Mouse (Mus musculus) left cerebral cortex, adult 18-20 months (tissue): Measurements from ENCODE around the gene B3gat3. TPM values are rescaled to one million over a fixed set of nuclear protein-coding genes. Genes with fewer than 3 reads are reported as not detected.
"Not testable (repeated sequence)": the region's sequence is repeated elsewhere in the genome, so short reads cannot be mapped to it uniquely, and the experiment has no call there.

ENCODE experiments used
- DNase-seq, 2 experiments: peaks; one replicate each; pipeline ENCODE4 v3.0.0; 2021 to 2022; ENCODE audit warnings: low spot score in 2 of 2, mixed read lengths in 1 of 2
- total RNA-seq, 2 experiments: library from RNA; stranded (reverse); gene quantifications; 2 replicates each; pipeline ENCODE4 v1.2.3; 2021

Gene B3gat3
- total RNA-seq, 2 experiments from 2014 or later: 188 to 189 TPM

DNA sequence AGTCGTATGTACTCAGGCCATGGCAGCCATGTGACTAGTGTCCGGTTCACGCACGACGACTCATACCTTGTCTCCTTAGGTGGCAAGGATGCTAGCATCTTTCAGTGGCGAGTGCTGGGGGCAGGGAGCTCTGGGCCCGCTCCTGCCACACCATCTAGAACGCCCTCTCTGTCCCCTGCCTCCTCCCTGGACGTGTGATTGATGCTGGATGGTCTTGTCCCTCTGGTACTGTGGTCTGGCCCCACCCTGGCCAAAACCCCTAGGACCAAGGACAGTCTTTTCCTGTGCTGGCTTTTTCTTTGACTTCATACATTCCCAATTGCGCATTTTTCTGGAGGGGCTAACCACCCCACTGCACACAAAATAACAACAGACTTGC lies 21.0 kb downstream of the B3gat3 start:
- no peak for DNase-seq

DNA sequence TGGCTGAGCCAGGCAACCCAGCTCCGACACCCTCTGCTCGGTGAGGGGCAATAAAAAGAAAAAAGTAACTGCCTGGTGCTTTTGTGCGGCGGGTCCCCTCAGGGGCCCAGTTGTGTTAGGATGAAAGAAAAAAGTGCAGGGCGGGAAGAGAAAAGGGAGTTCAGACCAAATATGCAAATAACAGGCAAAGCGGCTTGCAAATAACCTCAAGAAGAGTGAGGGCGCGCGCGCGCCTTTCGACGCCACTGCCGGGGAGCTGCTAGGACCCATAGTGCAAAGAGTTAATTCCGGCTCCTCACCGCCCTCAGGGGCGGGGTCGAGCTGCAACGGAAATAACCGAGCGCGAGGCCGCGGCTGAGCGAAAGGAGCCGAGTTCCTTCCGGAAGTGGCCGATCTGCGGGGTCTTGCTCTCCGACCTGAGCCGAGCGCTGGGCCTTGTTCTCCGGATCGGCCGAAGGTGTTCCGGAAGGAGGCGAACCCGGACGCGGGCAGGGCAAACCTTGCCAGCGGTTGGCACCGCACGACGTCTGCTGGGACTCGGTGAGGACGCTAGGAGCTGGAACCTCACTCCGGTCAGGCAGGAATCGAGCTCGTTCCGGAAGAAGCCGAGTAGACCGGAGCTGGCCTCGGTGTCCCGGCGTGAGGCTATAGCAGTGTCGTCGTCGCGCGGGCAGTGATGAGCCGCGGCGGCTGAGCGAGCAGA lies 21.5 kb downstream of the B3gat3 start, which contains the start of gene Mta2:
Gene Mta2 (plus strand): TSS at position 361 of the 703 bp plus-strand sequence.
- peak; percentile 93 to 97 for DNase-seq

DNA sequence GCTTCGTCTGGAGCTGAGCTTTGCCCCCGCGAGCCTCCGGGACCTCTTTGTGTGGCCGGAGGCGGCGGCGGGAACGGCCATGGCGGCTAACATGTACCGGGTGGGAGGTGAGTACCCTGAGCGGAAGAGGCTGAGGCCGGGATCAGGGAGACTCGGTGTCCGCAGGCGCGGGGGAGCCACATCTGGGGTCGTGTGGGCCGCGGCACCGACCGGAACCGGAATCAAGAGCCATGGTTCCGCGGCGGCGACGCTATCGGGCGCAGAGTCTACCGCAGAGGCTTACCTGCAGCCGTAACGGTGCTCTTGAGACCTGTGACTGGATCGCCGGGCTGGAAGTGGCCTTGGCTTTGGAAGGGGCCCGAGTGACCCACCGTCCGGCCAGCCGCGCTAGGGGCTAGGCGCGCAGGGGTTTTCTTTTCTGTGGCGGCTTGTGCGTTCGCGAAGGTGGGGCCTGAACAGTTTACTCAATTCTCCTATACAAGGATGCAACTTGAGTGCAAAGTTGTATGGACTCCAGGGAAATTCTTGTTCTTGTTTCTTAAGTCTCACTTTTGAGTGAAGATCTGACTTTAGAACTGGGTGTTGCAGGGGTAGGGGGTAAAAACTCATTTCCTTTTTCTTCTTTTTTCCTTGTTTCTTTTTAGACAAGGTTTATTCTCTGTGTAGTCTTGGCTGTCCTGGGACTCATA lies 22.2 kb downstream of the B3gat3 start:
- peak; percentile 48 to 54 for DNase-seq

DNA sequence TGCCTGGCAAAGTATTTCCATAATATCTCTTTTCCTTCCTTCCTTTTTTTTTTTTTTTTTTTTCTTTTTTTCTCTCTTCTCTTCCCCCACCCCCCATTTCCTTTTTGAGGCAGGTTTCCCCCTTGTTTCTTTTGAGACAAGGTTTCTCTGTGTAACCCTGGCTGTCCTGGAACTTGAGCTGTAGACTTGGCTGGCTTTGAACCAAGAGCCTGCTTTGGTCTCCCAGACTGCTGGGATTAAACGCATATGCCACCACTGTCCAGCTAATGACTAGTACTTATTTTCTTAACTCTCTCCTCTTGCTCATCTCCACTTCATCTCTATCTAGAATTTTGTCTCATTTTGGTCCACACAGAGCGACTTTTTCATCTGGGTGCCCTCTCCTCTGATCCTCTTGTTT lies 22.9 kb downstream of the B3gat3 start:
- no peak for DNase-seq

DNA sequence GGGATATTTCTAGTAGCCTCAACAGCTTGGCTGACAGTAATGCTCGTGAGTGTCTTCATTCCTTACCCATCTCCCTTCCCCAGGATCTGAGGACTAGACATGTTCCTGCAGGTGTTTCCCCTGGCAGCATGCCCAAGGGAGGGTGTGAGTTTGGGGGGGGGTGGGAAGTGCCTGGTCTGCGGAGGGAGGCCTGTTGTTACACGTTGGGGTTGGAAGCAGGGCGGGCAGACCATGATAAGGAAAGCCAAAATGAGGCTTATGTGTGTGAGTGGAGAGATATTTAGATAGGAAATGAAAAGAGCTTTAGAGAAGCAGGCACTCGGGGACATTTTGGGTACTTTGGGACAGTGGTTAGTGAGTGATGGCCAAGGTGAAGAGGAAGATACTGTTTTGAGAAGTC lies 23.9 kb downstream of the B3gat3 start:
- no peak for DNase-seq

DNA sequence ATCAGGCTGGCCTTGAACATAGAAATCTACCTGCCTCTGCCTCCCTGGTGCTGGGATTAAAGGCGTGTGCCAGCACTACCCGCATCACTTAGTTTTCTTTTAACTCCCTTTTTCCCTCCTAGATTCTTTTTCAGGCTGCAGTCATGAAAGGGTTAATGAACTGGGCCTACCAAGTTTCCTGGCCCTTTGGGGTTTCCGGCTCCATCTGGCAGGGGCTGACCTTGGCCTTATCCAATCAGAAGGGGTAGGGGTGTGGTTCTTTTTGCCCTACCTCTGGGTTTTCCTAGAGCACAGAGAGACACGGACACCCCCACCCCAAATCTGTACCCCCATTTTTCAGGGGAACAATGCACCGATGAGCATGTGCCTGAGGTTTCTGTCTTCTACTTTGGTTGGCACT lies 24.6 kb downstream of the B3gat3 start:
- no peak for DNase-seq

DNA sequence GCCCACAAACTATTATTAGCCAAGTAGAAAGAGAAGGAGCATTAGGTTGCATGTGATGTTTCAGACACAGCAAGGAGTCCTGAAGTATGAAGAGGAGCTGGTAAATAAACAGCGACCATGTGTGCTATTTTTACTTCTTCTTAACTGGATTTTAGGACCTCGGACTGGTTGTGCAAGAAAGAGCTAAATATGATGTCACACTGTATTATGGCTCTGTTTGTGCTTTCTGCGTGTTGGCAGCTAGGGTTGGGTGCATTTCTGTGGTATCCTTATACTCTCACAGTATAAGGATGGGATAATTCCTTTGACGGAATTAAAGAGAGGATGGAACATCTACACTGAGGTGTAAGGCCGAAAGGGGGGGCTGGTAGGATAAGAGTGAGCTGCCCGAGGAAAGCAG lies 25.1 kb downstream of the B3gat3 start:
- DNase-seq: no peak

DNA sequence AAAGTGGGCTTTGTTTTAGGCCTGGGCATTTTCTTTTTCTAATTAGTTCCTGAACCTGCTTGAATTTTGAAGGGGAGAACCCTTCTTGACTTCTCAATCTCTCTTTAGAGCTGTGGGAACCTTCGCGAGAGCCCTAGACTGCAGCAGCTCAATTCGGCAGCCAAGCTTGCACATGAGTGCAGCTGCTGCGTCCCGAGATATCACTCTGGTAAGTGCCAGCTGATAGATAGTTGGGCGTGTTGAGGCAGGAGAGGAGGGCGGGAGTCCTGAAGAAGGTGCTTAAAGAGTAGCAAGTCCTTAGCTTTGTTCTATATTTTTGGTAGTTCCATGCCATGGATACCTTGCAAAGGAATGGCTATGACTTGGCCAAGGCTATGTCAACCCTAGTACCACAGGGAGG lies 26.8 kb downstream of the B3gat3 start:
- no peak for DNase-seq

DNA sequence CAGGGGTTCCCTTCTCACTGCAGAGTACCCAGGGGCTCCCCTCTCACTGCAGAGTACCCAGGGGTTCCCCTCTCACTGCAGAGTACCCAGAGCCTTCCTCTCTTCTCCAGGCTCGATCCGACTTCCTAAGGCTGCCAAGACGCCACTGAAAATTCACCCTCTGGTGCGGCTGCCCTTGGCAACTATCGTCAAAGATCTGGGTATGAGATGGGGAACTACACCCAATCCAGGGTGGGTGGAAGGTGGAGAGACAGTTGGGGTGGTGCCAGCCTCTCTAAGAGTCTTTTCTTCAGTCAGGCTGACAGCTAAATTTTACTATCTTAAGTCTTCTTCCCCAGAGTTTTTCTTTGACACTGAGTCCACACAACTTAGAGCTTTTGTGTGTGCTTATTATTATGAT lies 30.0 kb downstream of the B3gat3 start:
- no peak for DNase-seq

DNA sequence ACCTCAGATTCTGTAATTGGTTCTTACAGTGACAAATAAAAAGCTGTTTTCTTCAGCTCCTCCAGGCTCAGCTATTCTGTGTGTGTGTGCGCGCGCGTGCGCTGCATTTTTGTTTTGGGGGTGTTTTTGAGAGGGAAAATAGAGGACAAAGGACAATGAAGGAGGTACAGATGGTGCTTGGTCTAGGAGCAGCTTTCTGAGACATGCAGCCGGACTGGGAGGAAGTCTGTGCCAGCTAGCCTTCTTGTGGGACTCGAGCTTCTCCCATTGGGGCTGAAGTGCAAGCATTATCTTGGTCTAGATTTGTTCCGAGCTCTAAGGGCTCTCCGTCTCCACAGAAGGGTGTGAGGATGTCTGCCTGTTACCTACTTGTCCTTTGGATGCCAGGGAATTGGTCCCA lies 32.1 kb downstream of the B3gat3 start:
- no peak for DNase-seq

DNA sequence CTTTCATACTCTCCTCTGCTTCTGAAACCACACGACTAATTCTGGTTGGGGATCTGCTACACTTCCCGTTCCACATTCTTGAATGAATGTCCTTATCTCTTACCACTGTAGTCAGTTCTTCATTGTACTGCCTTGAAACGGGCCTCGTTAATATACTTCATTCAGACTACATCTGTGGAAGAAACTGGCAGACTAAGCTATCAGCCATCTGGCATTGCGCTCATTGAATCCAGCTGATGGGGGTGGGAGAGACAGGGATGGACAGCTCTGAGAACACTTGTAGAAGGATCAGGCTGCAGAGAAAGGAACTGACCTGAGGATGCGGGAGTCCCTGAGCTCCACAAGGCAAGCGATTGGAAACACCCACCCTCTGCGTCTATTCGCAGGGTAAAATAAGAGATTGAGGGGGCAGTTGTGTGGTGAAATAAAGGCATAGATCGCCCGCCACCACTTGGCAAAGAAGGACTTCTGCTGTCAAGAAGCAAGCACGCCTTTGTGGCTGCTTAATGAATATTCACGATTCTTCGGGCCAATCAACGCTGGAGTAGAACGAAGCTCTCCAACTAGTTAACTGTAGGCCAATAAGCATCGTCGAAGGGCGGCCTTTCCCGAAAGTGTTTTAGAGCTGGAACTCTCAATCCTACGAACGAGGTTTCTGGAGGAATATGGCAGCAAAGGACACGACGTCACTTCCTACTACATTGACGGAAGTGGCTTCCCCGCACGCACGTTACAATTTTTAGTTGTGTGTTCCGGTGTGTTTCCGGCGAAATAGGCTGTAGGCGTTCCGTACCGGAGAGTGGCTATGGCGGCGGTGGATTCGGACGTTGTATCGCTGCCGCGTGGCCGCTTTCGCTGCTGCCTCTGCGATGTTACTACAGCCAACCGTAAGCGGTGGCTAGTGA lies 33.2 kb downstream of the B3gat3 start, which contains the start of gene Tut1:
Gene Tut1 (plus strand): TSS at position 713 of the 905 bp plus-strand sequence.
- peak; percentile 91 to 93 for DNase-seq

DNA sequence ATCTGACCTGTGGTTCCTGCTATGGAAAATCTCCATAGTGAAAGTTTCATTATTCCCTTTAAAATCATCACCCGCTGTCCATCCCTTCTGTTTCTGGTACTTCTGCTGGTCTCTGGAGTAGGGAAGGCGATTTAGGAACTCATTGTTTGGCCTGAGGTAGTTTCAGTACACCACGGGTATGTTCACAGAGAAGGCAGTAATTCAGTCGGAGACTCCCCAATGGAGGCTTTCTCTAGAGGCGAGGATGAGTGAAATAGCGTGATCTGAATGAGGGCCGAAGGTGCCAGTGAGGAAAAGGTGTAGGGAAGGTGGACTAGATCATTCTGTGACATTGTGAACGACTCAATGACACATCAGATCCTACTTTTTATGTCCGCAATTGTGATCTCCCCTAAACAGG lies 34.0 kb downstream of the B3gat3 start:
- no peak for DNase-seq

DNA sequence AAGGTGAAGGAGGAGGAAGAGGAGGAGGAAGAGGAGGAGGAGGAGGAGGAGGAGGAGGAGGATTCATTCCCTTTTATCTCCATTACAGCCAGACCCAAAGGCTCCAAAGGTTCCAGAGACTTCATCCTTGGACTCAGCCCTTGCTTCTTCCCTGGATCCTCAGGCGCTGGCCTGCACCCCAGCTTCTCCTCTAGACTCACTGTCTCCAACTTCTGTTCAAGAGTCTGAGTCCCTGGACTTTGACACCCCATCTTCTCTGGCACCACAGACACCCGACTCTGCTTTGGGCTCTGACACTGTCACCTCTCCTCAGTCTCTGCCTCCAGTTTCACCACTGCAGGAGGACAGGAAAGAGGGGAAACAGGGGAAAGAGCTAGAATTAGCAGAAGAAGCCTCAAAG lies 42.1 kb downstream of the B3gat3 start:
- DNase-seq: no peak

DNA sequence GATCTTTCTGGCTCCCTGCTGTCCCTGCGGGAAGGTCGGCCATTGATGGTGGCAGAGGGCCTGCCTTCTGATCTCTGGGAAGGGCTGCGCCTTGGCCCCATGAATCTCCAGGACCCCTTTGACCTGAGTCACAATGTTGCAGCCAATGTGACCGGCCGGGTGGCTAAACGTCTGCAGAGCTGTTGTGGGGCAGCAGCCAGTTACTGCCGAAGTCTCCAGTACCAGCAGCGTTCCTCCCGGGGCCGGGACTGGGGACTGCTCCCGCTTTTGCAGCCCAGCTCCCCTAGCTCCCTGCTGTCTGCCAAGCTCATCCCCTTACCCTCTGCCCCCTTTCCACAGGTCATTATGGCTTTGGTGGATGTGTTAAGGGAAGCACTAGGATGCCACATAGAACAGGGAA lies 44.9 kb downstream of the B3gat3 start:
- DNase-seq: no peak

DNA sequence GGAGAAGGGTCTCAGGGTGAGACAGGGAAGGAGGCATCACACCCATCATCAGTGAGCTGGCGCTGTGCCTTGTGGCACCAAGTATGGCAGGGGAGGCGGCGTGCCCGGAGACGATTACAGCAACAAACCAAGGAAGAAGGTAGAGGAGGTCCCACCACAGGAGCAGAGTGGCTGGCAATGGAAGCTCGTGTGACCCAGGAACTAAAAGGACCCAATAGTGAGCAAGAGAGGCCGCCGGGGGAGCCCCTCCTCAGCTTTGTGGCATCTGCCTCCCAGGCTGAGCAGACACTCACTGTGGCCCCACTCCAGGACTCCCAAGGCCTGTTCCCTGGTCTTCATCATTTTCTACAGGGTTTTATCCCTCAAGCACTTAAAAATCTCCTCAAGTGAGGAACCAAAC lies 45.6 kb downstream of the B3gat3 start:
- no peak for DNase-seq

DNA sequence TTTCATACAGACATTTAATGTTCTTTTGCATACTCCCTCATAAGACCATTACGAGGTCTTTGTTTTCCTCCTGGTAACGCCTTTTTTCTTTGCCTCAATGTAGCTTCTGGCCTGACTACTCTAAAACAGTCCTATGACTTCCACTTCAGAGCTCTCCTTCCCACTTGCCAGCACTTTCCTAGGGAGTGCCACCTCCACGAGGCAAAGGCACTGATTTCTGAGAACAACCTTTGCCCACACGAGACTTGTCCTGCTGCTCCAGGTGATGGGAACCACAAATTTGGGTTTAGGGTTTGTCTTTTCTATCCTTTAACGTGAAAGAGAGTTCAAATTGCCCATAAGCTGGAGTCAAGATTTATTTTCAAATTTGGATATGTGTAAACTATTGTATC lies 46.0 kb downstream of the B3gat3 start:
- DNase-seq: no peak

DNA sequence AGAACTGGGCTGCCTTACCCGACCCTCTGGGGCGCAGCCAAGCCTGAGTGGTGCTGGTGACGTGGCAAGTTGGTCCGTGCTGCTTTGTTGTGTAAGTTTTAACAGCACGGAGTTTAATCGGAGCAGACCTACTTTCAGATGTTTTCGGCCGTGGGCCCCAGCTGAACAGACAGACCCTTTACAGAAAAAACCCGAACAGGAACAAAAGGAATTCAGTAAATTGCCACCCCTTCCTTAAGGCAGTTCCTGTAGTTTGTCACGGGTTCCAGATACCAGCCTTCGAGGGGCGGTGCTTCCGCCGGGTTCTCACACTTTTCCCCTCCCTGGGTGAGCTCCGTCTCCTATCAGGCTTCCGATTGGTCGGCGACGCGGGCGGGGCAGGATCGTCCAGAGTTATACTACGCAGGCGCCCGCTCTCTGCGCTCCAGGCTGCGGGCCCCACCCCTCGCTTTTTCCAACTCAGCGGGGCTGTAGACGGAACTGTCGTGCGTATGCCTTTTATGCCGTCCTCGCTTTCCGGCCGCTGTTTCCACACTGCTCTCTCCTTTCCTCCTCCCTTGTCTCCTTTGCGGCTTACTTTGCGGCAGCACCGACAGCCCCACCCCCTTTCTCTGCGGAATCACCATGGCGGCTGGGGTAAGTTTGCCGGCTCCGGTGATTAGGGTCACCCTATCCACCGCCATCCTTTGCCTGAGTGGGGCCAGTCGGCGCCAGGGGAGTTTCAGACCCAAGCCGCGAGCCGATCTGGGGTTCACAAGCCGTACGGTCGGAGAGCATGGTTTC lies 46.6 kb downstream of the B3gat3 start, which contains the start of gene Eef1g:
Gene Eef1g (plus strand): TSS at position 452 of the 783 bp plus-strand sequence.
- peak; percentile 97 to 99 for DNase-seq

DNA sequence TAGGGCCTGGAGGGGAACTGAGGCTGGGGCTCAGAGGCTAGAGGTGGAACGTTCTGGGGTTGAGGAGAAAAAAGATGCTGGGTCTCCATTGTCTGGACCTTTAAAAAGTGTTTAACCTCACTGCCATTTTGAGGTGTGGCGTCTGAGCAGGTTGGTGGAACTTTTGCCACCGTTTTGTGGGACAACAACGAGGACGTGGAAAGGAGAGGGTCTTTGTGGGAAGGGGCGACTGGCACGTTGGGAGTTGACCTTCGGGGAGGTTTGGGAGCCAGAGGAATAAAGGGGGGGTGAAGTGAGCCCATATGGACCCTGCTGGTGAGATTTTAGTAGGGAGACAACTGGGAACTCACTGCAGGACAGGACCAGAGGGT lies 47.2 kb downstream of the B3gat3 start:
- no peak for DNase-seq

DNA sequence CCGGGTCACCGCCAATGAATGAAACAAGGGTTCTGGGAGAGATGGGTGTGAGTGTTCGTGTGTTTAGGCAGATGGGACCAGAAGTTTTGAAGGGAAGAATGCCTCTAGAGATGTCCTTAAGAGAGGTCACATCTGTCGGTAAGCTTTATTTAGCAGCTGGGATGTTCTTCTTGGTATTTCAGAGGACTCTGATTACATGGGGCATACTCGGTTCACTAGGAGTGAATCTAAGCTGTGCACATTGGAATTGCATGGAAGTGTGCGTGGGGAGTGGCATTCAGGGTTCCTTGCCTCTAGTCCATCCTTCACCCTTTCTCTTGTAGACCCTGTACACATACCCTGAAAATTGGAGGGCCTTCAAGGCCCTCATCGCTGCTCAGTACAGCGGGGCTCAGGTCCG lies 47.7 kb downstream of the B3gat3 start:
- no peak for DNase-seq

DNA sequence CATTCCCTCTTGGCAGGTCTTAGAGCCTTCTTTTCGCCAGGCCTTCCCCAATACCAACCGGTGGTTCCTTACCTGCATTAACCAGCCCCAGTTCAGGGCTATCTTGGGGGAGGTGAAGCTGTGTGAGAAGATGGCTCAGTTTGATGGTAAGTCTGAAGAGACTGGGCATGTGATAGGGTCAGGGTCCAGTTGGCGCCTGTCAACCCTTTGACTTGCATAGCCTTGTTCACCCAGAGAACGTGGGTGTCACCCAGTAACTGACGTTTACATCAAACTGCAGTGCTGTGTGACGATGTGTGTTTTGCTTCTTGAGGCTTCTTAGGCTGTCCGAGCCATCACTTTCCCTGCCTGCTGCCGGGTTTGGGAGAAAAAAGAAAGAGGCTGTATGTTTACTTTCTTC lies 52.3 kb downstream of the B3gat3 start:
- not testable (repeated sequence) for DNase-seq

DNA sequence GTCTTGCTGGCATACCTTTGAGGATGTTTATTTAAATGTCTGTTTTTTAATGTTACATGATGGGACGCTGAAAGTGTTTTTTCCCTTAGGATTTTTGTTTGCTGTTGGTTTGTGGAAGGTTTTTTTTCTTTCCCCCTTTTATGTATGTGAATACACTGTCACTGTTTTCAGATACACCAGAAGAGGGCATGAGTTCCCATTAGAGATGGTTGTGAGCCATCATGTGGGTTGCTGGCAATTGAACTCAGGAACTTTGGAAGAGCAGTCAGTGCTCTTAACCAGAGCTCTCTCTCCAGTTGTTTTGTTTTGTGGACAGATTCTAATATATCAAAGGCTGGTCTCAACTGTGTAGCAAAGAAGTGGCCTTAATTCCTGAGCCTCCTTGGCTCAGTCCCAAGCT lies 54.5 kb downstream of the B3gat3 start:
- no peak for DNase-seq
